Mouse (Mus musculus): Measurements from ENCODE around the gene Frmpd2.
"Not testable (repeated sequence)": the region's sequence is repeated elsewhere in the genome, so short reads cannot be mapped to it uniquely, and the experiment has no call there.

The Frmpd2 gene

GRCm38 (mm10) chr14:33471331-33471730 is at the start of gene Frmpd2:
TSS of gene Frmpd2 (plus strand) at chr14:33471696.
- DNase-seq (ENCODE audit: low read depth, low spot score), result no peak

- no peak for DNase-seq (ENCODE audit: low read depth, low spot score)
These were observed 48.5 kb upstream of the Frmpd2 start for GRCm38 (mm10) chr14:33423003-33423402.

- DNase-seq (ENCODE audit: low read depth, low spot score), result no peak
These were observed 47.4 kb upstream of the Frmpd2 start for GRCm38 (mm10) chr14:33424124-33424523.

- not testable (repeated sequence) for DNase-seq (ENCODE audit: low read depth, low spot score)
These were observed 39.0 kb upstream of the Frmpd2 start for GRCm38 (mm10) chr14:33432485-33432884.

- DNase-seq (ENCODE audit: low read depth, low spot score), result no peak
These were observed 27.7 kb upstream of the Frmpd2 start for GRCm38 (mm10) chr14:33443780-33444179.

GRCm38 (mm10) chr14:33445962-33446361 is 25.5 kb upstream of the Frmpd2 start:
- DNase-seq (ENCODE audit: low read depth, low spot score), result no peak

GRCm38 (mm10) chr14:33446561-33447023 is 24.9 kb upstream of the Frmpd2 start:
- DNase-seq (ENCODE audit: low read depth, low spot score), result peak; percentile 41

- peak; percentile 96 for DNase-seq (ENCODE audit: low read depth, low spot score)
These were observed 24.4 kb upstream of the Frmpd2 start, which contains the start of gene Mapk8 for GRCm38 (mm10) chr14:33447027-33447569. TSS of gene Mapk8 (minus strand) at chr14:33447158.

- no peak for DNase-seq (ENCODE audit: low read depth, low spot score)
These were observed 23.2 kb upstream of the Frmpd2 start for GRCm38 (mm10) chr14:33448276-33448675.

GRCm38 (mm10) chr14:33449296-33449840 is 22.1 kb upstream of the Frmpd2 start:
- no peak for DNase-seq (ENCODE audit: low read depth, low spot score)

- DNase-seq (ENCODE audit: low read depth, low spot score), result no peak
These were observed 21.2 kb upstream of the Frmpd2 start for GRCm38 (mm10) chr14:33450331-33450730.

- DNase-seq (ENCODE audit: low read depth, low spot score), result no peak
These were observed 7.8 kb upstream of the Frmpd2 start for GRCm38 (mm10) chr14:33463658-33464057.

- peak; percentile 76 for DNase-seq (ENCODE audit: low read depth, low spot score)
These were observed 3.7 kb upstream of the Frmpd2 start for GRCm38 (mm10) chr14:33467766-33468165.

- no peak for DNase-seq (ENCODE audit: low read depth, low spot score)
These were observed 3.0 kb downstream of the Frmpd2 start for GRCm38 (mm10) chr14:33474461-33474860.

GRCm38 (mm10) chr14:33476094-33476760 is 4.7 kb downstream of the Frmpd2 start:
- no peak for DNase-seq (ENCODE audit: low read depth, low spot score)

GRCm38 (mm10) chr14:33481991-33482390 is 10.5 kb downstream of the Frmpd2 start:
- DNase-seq (ENCODE audit: low read depth, low spot score), result no peak

- no peak for DNase-seq (ENCODE audit: low read depth, low spot score)
These were observed 16.5 kb downstream of the Frmpd2 start for GRCm38 (mm10) chr14:33487805-33488550.

- no peak for DNase-seq (ENCODE audit: low read depth, low spot score)
These were observed 23.7 kb downstream of the Frmpd2 start for GRCm38 (mm10) chr14:33495226-33495625.

GRCm38 (mm10) chr14:33497418-33497817 is 25.9 kb downstream of the Frmpd2 start:
- DNase-seq (ENCODE audit: low read depth, low spot score), result no peak

GRCm38 (mm10) chr14:33498849-33499248 is 27.4 kb downstream of the Frmpd2 start:
- no peak for DNase-seq (ENCODE audit: low read depth, low spot score)

GRCm38 (mm10) chr14:33500631-33501030 is 29.1 kb downstream of the Frmpd2 start:
- no peak for DNase-seq (ENCODE audit: low read depth, low spot score)

GRCm38 (mm10) chr14:33503311-33503710 is 31.8 kb downstream of the Frmpd2 start:
- no peak for DNase-seq (ENCODE audit: low read depth, low spot score)

Measured in mesoderm, embryonic 11.5 days (tissue).